Mouse (Mus musculus) G1E-ER4 (cell line): Measurements from ENCODE around the gene Vmn1r119. TPM values are rescaled to one million over a fixed set of nuclear protein-coding genes. Genes with fewer than 3 reads are reported as not detected.
"Not testable (repeated sequence)": the region's sequence is repeated elsewhere in the genome, so short reads cannot be mapped to it uniquely, and the experiment has no call there.

Experiments used
- GATA1 ChIP-seq: IDR thresholded peaks from one replicate; pipeline ENCODE4 v1.8.0; 2012; ENCODE audit warnings: low read length, inconsistent platforms
- polyA plus RNA-seq: library from polyadenylated mRNA; stranded (reverse); fragments of >175 nt; gene quantifications from 2 replicates; pipeline ENCODE4 v1.2.3, GENCODE M21; 2012

The Vmn1r119 gene
- not detected in 2 replicates for polyA plus RNA-seq

DNA sequence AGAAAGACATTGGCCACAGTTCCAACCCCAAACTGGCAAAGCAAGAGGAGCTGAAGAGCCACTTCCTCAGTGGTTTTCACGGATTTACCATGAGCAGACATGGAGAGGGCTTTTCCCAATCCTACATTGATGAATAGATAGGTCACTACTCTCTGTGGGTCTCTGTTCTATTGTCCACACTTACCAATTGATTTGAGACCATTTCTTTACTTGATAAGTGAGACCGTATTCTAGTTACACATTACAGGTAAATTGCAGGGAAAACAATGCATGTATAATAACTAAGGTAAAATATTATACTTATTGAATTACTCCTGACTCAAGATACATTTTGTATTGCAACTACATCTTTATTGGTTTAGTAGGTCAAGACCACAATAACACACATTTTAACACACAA lies at the start of gene Vmn1r119:
Gene Vmn1r119 (minus strand): TSS at position 101 of the 400 bp plus-strand sequence.
- TF ChIP-seq GATA1: not testable (repeated sequence)

DNA sequence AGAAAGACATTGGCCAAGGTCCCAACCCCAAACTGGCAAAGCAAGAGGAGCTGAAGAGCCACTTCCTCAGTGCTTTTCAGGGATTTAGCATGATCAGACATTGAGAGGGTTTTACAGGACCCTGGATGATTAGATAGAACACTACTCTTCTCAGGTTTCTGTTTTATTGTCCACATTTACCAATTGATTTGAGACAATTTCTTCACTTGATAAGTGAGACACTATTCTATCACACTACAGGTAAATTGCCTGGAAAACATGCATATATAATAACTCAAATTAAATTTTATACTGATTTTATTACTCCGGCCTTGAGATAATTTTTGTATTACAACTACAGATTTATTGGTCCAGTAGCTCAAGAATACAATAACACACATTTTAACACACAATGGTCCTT lies 41.4 kb upstream of the Vmn1r119 start, which contains the start of gene Vmn1r120:
Gene Vmn1r120 (minus strand): TSS at position 101 of the 400 bp plus-strand sequence.
- not testable (repeated sequence) for TF ChIP-seq GATA1

Other genes starting within 250 kb of the Vmn1r119 start
- not detected in 2 replicates for gene Vmn1r112, start 241.3 kb downstream of the Vmn1r119 start, polyA plus RNA-seq
- gene Vmn1r113, start 225.2 kb downstream of the Vmn1r119 start, polyA plus RNA-seq: not detected in 2 replicates
- not detected in 2 replicates for gene Vmn1r114, start 200.3 kb downstream of the Vmn1r119 start, polyA plus RNA-seq
- not detected in 2 replicates for gene Vmn1r115, start 167.5 kb downstream of the Vmn1r119 start, polyA plus RNA-seq
- not detected in 2 replicates for gene Vmn1r116, start 140.2 kb downstream of the Vmn1r119 start, polyA plus RNA-seq
- gene Vmn1r117, start 128.3 kb downstream of the Vmn1r119 start, polyA plus RNA-seq: not detected in 2 replicates
- not detected in 2 replicates for gene Vmn1r118, start 100.1 kb downstream of the Vmn1r119 start, polyA plus RNA-seq
- not detected in 2 replicates for gene Vmn1r120, start 41.3 kb upstream of the Vmn1r119 start, polyA plus RNA-seq
- gene Vmn1r121, start 86.1 kb upstream of the Vmn1r119 start, polyA plus RNA-seq: not detected in 2 replicates
- not detected in 2 replicates for gene Vmn1r122, start 121.7 kb upstream of the Vmn1r119 start, polyA plus RNA-seq
- not detected in 2 replicates for gene Vmn1r123, start 149.7 kb upstream of the Vmn1r119 start, polyA plus RNA-seq
- not detected in 2 replicates for gene Gm5157, start 178.0 kb upstream of the Vmn1r119 start, polyA plus RNA-seq
- gene Vmn1r124, start 248.2 kb upstream of the Vmn1r119 start, polyA plus RNA-seq: not detected in 2 replicates